Mouse (Mus musculus) heart, postnatal 0 days (tissue): ENCODE measurements around the gene Foxj3. TPM values are rescaled to one million over a fixed set of nuclear protein-coding genes. Genes with fewer than 3 reads are reported as not detected.

Experiments
- ATAC-seq: fragments of 200-750 bp; cut with Nextera tagmentation; 2 replicates; pipeline ENCODE4 v1.8.0; 2017; ENCODE audit warnings: low read depth, moderate number of reproducible peaks, moderate library complexity; ENCODE audit not compliant: insufficient read depth
- DNase-seq: peaks from one replicate; pipeline ENCODE4 v3.0.0-alpha.2; 2016; ENCODE audit warnings: low spot score
- H3K27ac ChIP-seq: fragments of 300-500 bp; sonication (generic); 2 replicates; pipeline ENCODE4 v1.5.1; 2014; ENCODE audit warnings: low read depth, mild to moderate bottlenecking
- H3K27me3 ChIP-seq: fragments of 300-500 bp; sonication (generic); 2 replicates; pipeline ENCODE4 v1.6.1; 2014; ENCODE audit warnings: low read length, mixed read lengths; ENCODE audit not compliant: control insufficient read depth, insufficient read depth
- H3K36me3 ChIP-seq: fragments of 300-500 bp; sonication (generic); replicated peaks from 2 replicates; pipeline ENCODE4 v1.6.1; 2014; ENCODE audit warnings: low read length, mixed read lengths; ENCODE audit not compliant: control insufficient read depth, insufficient read depth
- H3K4me1 ChIP-seq: fragments of 300-500 bp; sonication (generic); 2 replicates; pipeline ENCODE4 v1.6.1; 2014; ENCODE audit warnings: antibody characterized with exemption; ENCODE audit not compliant: control insufficient read depth, insufficient read depth
- H3K4me2 ChIP-seq: fragments of 300-500 bp; sonication (generic); 2 replicates; pipeline ENCODE4 v1.6.1; 2014; ENCODE audit warnings: low read depth, mild to moderate bottlenecking, low read length, moderate library complexity
- H3K4me3 ChIP-seq: fragments of 300-500 bp; sonication (generic); 2 replicates; pipeline ENCODE4 v1.5.1; 2014; ENCODE audit warnings: low read depth, low read length
- H3K9ac ChIP-seq: fragments of 300-500 bp; sonication (generic); replicated peaks from 2 replicates; pipeline ENCODE4 v1.6.1; 2014; ENCODE audit warnings: low read depth, low read length, mixed read lengths
- H3K9me3 ChIP-seq: fragments of 300-500 bp; sonication (generic); replicated peaks from 2 replicates; pipeline ENCODE4 v1.6.1; 2016; ENCODE audit warnings: low read length; ENCODE audit not compliant: control insufficient read depth
- CTCF ChIP-seq: IDR thresholded peaks from 2 replicates; pipeline ENCODE4 v1.5.1; 2016; ENCODE audit warnings: antibody characterized with exemption, control low read depth, low read depth
- EP300 ChIP-seq: IDR thresholded peaks from 2 replicates; pipeline ENCODE4 v1.6.1; 2016; ENCODE audit warnings: antibody characterized with exemption, low read depth
- WGBS: fragments of 180-500 bp; shearing (Covaris S2); extraction: QIAGEN DNeasy Blood & Tissue Kit; methylation state at CpG from one replicate; pipeline ENCODE4 v1.1.7; 2014; 5-methylcytosine and 5-hydroxymethylcytosine counted together
- polyA plus RNA-seq: library from polyadenylated mRNA; unstranded; fragments of >200 nt; fragmentation: Nextera tagmentation; extraction: Ambion mirVana; gene quantifications from 2 replicates; pipeline ENCODE4 v1.2.1, GENCODE M21; 2015
- total RNA-seq: library from RNA; depleted of rRNA; stranded (reverse); fragments of >200 nt; gene quantifications from 2 replicates; pipeline ENCODE4 v1.2.3, GENCODE M21; 2014; ENCODE audit warnings: low replicate concordance

Foxj3 gene
- total and polyA plus RNA-seq, 2 experiments from 2014 or later = 10.7 to 16.6 TPM

GRCm38 (mm10) chr4:119539836-119540532 lies 3.2 kb downstream of the Foxj3 start:
- DNase-seq (peak; percentile 47), ATAC-seq (peak; percentile 67)
- Histone ChIP-seq H3K4me1 (peaks cover 24% of the 10 kb centered on the region; the same call in 1 of the 2 replicates), H3K36me3 (no peaks in the 10 kb centered on the region), H3K27ac (peak overlapping the region; percentile 97), H3K4me3 (peak overlapping the region; percentile 95), H3K4me2 (peak overlapping the region; percentile 96), H3K9ac (peak overlapping the region; percentile 97), H3K27me3 (no peaks in the 10 kb centered on the region), H3K9me3 (no peaks in the 10 kb centered on the region)
- TF ChIP-seq CTCF = no peak
- TF ChIP-seq EP300 = no peak
- under 1% methylated on average over 50 of the region's 76 CpGs for WGBS

GRCm38 (mm10) chr4:119540533-119540890 lies 3.7 kb downstream of the Foxj3 start:
- H3K9ac ChIP-seq = peak overlapping the region; percentile 97
- H3K4me1 ChIP-seq = peaks cover 24% of the 10 kb centered on the region; the same call in 1 of the 2 replicates
- no peaks in the 10 kb centered on the region for H3K9me3 ChIP-seq
- H3K36me3 ChIP-seq = no peaks in the 10 kb centered on the region
- TF ChIP-seq EP300 = no peak
- TF ChIP-seq CTCF = no peak
- DNase-seq (no peak), ATAC-seq (no peak)
- H3K27me3 ChIP-seq = no peaks in the 10 kb centered on the region
- H3K27ac ChIP-seq = peak overlapping the region; percentile 97
- 5% methylated on average over 10 of the region's 10 CpGs for WGBS
- peak overlapping the region; percentile 95 for H3K4me3 ChIP-seq
- H3K4me2 ChIP-seq = peak overlapping the region; percentile 96

GRCm38 (mm10) chr4:119550864-119551263 lies 14.1 kb downstream of the Foxj3 start:
- Histone ChIP-seq H3K36me3 (no peaks in the 10 kb centered on the region), H3K4me3 (no peak overlapping the region), H3K9ac (no peak overlapping the region), H3K4me2 (no peak overlapping the region), H3K9me3 (no peaks in the 10 kb centered on the region), H3K4me1 (peaks cover 13% of the 10 kb centered on the region; the same call in 1 of the 2 replicates), H3K27me3 (no peaks in the 10 kb centered on the region), H3K27ac (no peak overlapping the region)
- DNase-seq (peak; percentile 26), ATAC-seq (no peak)
- WGBS = 4% methylated on average over 1 of the region's 1 CpGs
- no peak for TF ChIP-seq CTCF

GRCm38 (mm10) chr4:119555466-119555865 lies 18.7 kb downstream of the Foxj3 start:
- Histone ChIP-seq H3K27me3 (no peaks in the 10 kb centered on the region), H3K9ac (no peak overlapping the region), H3K4me3 (no peak overlapping the region), H3K4me1 (peaks cover 16% of the 10 kb centered on the region), H3K36me3 (no peaks in the 10 kb centered on the region), H3K9me3 (no peaks in the 10 kb centered on the region), H3K27ac (no peak overlapping the region), H3K4me2 (no peak overlapping the region)
- ATAC-seq (no peak), DNase-seq (no peak)
- TF ChIP-seq EP300 (no peak), CTCF (no peak)
- WGBS = 51% methylated on average over 2 of the region's 2 CpGs

- TF ChIP-seq EP300 (no peak), CTCF (no peak)
- Histone ChIP-seq H3K9me3 (0 out of 2 replicates have a peak, but pooled peaks cover 5% of the 10 kb centered on the region), H3K27ac (no peak overlapping the region), H3K36me3 (peaks cover 3% of the 10 kb centered on the region; the same call in 1 of the 2 replicates), H3K4me2 (no peak overlapping the region), H3K4me1 (peaks cover 2% of the 10 kb centered on the region; the same call in 1 of the 2 replicates), H3K4me3 (no peak overlapping the region), H3K9ac (no peak overlapping the region), H3K27me3 (no peaks in the 10 kb centered on the region)
- ATAC-seq (no peak), DNase-seq (no peak)
Observed at GRCm38 (mm10) chr4:119563136-119563535, 26.3 kb downstream of the Foxj3 start.
